Mouse (Mus musculus) G1E (cell line): Measurements from ENCODE around the gene Hrh1. TPM values are rescaled to one million over a fixed set of nuclear protein-coding genes. Genes with fewer than 3 reads are reported as not detected.

Experiments
- ATAC-seq: 2 replicates; pipeline ENCODE4 v1.8.0; 2016; ENCODE audit warnings: mild to moderate bottlenecking; ENCODE audit not compliant: insufficient number of reproducible peaks, poor library complexity, low FRiP score, severe bottlenecking; ENCODE audit errors: extremely low read depth
- DNase-seq: peaks from one replicate; pipeline ENCODE4 v3.0.0; 2012; ENCODE audit warnings: low spot score
- H3K27me3 ChIP-seq: 2 replicates; pipeline ENCODE4 v1.6.1; 2012; ENCODE audit warnings: mild to moderate bottlenecking, low read length, inconsistent platforms; ENCODE audit not compliant: insufficient read depth
- H3K36me3 ChIP-seq: replicated peaks from 2 replicates; pipeline ENCODE3; 2012; ENCODE audit warnings: mild to moderate bottlenecking, inconsistent platforms
- H3K4me1 ChIP-seq: 2 replicates; pipeline ENCODE4 v1.6.1; 2012; ENCODE audit warnings: low read depth, low read length, inconsistent platforms, mixed read lengths; ENCODE audit not compliant: insufficient read depth
- H3K4me3 ChIP-seq: 2 replicates; pipeline ENCODE4 v1.5.1; 2012; ENCODE audit warnings: low read depth, mild to moderate bottlenecking, inconsistent platforms, low read length, moderate library complexity, mixed read lengths
- H3K9me3 ChIP-seq: replicated peaks from 2 replicates; pipeline ENCODE4 v1.6.1; 2012; ENCODE audit warnings: inconsistent platforms
- CTCF ChIP-seq: IDR thresholded peaks from 2 replicates; pipeline ENCODE4 v1.5.1; 2012; ENCODE audit warnings: low read depth, low read length, inconsistent platforms, mixed read lengths
- GATA1 ChIP-seq: IDR thresholded peaks from 2 replicates; pipeline ENCODE4 v1.6.1; 2012; ENCODE audit warnings: borderline replicate concordance, low read length, inconsistent platforms, mixed read lengths
- GATA2 ChIP-seq: IDR thresholded peaks from 2 replicates; pipeline ENCODE4 v1.6.1; 2012; ENCODE audit warnings: low read depth, low read length, inconsistent platforms, borderline replicate concordance
- POLR2AphosphoS5 ChIP-seq: IDR thresholded peaks from 2 replicates; pipeline ENCODE4 v1.6.1; 2012; ENCODE audit warnings: low read depth, low read length, inconsistent platforms; ENCODE audit not compliant: insufficient replicate concordance
- TAL1 ChIP-seq: conservative IDR thresholded peaks from 2 replicates; pipeline ENCODE4 v1.6.1; 2012; ENCODE audit warnings: low read depth, low read length, inconsistent platforms, mixed read lengths
- polyA plus RNA-seq: library from polyadenylated mRNA; stranded (reverse); fragments of >175 nt; gene quantifications from 2 replicates; pipeline ENCODE4 v1.2.3, GENCODE M21; 2012
- total RNA-seq, 2 experiments: library from RNA; stranded (forward) in 1 of 2; stranded (reverse) in 1 of 2; fragments of 200-1000 nt in 1 of 2; fragments of >200 nt in 1 of 2; fragmentation: Nextera tagmentation in 1 of 2; gene quantifications; 2 replicates each; pipeline ENCODE4 v1.2.3; 2014 to 2017

The Hrh1 gene
- total RNA-seq (2014; fragmentation: Nextera tagmentation) (not detected in 2 replicates), total RNA-seq (2017) (0.11 TPM in 1 of 2 replicates, not detected in the other), polyA plus RNA-seq (not detected in 2 replicates)

GRCm38 (mm10) chr6:114397691-114398217, at the start of gene Hrh1:
Gene Hrh1 (plus strand): TSS chr6:114397936.
- TF ChIP-seq GATA2 (no peak), GATA1 (no peak), CTCF (no peak), TAL1 (no peak), POLR2AphosphoS5 (no peak)
- Histone ChIP-seq H3K4me1 (no peaks in the 10 kb centered on the region), H3K4me3 (no peak within 1 kb of the TSS; the same call in 1 of the 2 replicates), H3K27me3 (no peaks in the 10 kb centered on the region), H3K9me3 (peaks cover 87% of the 10 kb centered on the region), H3K36me3 (no peaks in the 10 kb centered on the region)
- DNase-seq (no peak), ATAC-seq (no peak)

DNA sequence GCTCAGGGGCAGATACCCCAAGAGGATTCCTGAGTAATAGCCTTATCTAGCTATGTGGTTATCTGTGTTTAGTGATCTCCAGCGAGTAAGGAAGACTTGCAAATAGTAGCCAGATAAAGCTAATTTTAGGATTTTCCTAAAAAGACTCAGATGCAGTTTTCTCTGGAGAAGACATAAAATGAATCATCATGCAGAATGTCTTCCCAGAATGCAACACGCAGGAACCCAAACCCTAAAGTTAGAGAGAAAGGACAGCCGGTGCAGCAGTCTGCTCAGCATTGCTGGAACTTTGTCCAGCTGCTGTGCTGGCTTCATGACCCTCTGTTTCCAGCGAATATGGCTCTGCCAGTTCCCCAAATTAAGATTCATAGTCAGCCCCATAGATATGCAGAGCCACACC, 43.1 kb upstream of the Hrh1 start:
- TF ChIP-seq GATA1 (no peak), POLR2AphosphoS5 (no peak), GATA2 (no peak), CTCF (no peak), TAL1 (no peak)
- ATAC-seq: no peak
- H3K27me3 ChIP-seq: no peaks in the 10 kb centered on the region
- H3K4me3 ChIP-seq: no peak overlapping the region
- no peaks in the 10 kb centered on the region for H3K4me1 ChIP-seq
- H3K9me3 ChIP-seq: peaks cover 81% of the 10 kb centered on the region
- H3K36me3 ChIP-seq: no peaks in the 10 kb centered on the region
- DNase-seq: no peak

DNA sequence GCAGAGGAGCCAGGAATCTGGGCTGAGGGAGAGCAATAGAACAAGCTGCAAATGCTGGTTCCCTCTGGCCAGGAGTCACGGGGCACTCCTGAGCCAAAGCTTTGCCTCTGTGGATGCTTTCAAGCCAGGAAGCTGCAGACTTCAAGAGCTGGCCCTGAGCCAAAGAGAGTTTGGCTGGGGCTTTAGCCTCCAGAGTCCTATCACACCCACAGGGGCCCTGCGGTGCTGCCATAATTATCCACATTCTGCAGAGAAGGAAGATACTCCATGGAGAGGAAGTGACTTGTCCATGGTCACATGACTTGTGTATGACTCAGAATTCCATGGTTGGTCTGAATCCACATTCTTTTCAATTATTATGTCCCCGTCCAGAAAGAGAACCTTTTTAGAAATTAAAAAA, 39.6 kb upstream of the Hrh1 start:
- H3K4me1 ChIP-seq: no peaks in the 10 kb centered on the region
- H3K27me3 ChIP-seq: no peaks in the 10 kb centered on the region
- DNase-seq (no peak), ATAC-seq (no peak)
- H3K36me3 ChIP-seq: no peaks in the 10 kb centered on the region
- TF ChIP-seq GATA2 (no peak), GATA1 (no peak), POLR2AphosphoS5 (no peak), CTCF (no peak), TAL1 (no peak)
- peaks cover 77% of the 10 kb centered on the region for H3K9me3 ChIP-seq
- no peak overlapping the region for H3K4me3 ChIP-seq

- peaks cover 78% of the 10 kb centered on the region for H3K9me3 ChIP-seq
- no peak for DNase-seq
- ATAC-seq: no peak
- H3K36me3 ChIP-seq: no peaks in the 10 kb centered on the region
- H3K4me3 ChIP-seq: no peak overlapping the region
- no peaks in the 10 kb centered on the region for H3K4me1 ChIP-seq
- TF ChIP-seq CTCF (no peak), TAL1 (no peak), POLR2AphosphoS5 (no peak), GATA2 (no peak), GATA1 (no peak)
- no peaks in the 10 kb centered on the region for H3K27me3 ChIP-seq
Observed at GRCm38 (mm10) chr6:114362355-114362754, 35.4 kb upstream of the Hrh1 start.

GRCm38 (mm10) chr6:114363740-114364139, 34.0 kb upstream of the Hrh1 start:
- TF ChIP-seq GATA2 (no peak), POLR2AphosphoS5 (no peak), TAL1 (no peak), GATA1 (no peak), CTCF (no peak)
- no peaks in the 10 kb centered on the region for H3K36me3 ChIP-seq
- no peak overlapping the region for H3K4me3 ChIP-seq
- H3K9me3 ChIP-seq: peaks cover 74% of the 10 kb centered on the region
- no peaks in the 10 kb centered on the region for H3K27me3 ChIP-seq
- DNase-seq: no peak
- H3K4me1 ChIP-seq: no peaks in the 10 kb centered on the region
- no peak for ATAC-seq

DNA sequence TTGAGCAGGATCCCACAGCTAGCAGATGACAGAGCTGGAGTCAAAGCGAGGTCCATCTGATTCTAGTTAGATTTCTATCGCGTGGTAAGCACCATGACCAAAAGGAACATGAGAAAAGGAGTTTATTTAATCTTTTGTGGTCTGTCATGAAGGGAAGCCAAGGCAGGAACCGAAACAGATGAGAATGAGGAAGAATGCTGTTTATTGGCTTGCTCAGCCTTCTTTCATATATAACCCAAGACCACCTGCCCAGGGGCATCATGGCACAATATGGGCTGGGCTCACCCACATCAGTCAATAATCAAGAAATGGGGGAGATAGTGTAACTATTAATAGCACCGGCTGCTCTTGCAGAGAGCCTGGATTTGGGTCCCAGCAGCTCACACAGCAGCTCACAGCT, 33.0 kb upstream of the Hrh1 start:
- Histone ChIP-seq H3K4me1 (no peaks in the 10 kb centered on the region), H3K27me3 (no peaks in the 10 kb centered on the region), H3K4me3 (no peak overlapping the region), H3K36me3 (no peaks in the 10 kb centered on the region), H3K9me3 (peaks cover 71% of the 10 kb centered on the region)
- TF ChIP-seq TAL1 (no peak), CTCF (no peak), POLR2AphosphoS5 (no peak), GATA2 (no peak), GATA1 (no peak)
- DNase-seq (no peak), ATAC-seq (no peak)
